Mouse (Mus musculus) hindbrain, embryonic 15.5 days (tissue): ENCODE measurements around the gene Rims1. TPM values are rescaled to one million over a fixed set of nuclear protein-coding genes. Genes with fewer than 3 reads are reported as not detected.

Experiments used
- ATAC-seq: fragments of 200-750 bp; cut with Nextera tagmentation; 2 replicates; pipeline ENCODE4 v1.8.0; 2017; ENCODE audit warnings: low read depth, moderate number of reproducible peaks, moderate TSS enrichment; ENCODE audit not compliant: low FRiP score
- H3K27ac ChIP-seq: fragments of 300-500 bp; sonication (generic); replicated peaks from 2 replicates; pipeline ENCODE4 v1.5.1; 2015; ENCODE audit warnings: mild to moderate bottlenecking, inconsistent platforms
- H3K27me3 ChIP-seq: fragments of 300-500 bp; sonication (generic); 2 replicates; pipeline ENCODE4 v1.6.1; 2015; ENCODE audit warnings: control low read depth, inconsistent platforms
- H3K36me3 ChIP-seq: fragments of 300-500 bp; sonication (generic); 2 replicates; pipeline ENCODE4 v1.6.1; 2015; ENCODE audit warnings: control low read depth, inconsistent platforms
- H3K4me1 ChIP-seq: fragments of 300-500 bp; sonication (generic); replicated peaks from 2 replicates; pipeline ENCODE4 v1.6.1; 2015; ENCODE audit warnings: control low read depth, inconsistent platforms
- H3K4me2 ChIP-seq: fragments of 300-500 bp; sonication (generic); 2 replicates; pipeline ENCODE4 v1.6.1; 2015; ENCODE audit warnings: moderate library complexity, mild to moderate bottlenecking, inconsistent platforms
- H3K4me3 ChIP-seq: fragments of 300-500 bp; sonication (generic); 2 replicates; pipeline ENCODE4 v1.5.1; 2015; ENCODE audit warnings: mild to moderate bottlenecking, inconsistent platforms
- H3K9ac ChIP-seq: fragments of 300-500 bp; sonication (generic); 2 replicates; pipeline ENCODE4 v1.6.1; 2015; ENCODE audit warnings: inconsistent platforms
- H3K9me3 ChIP-seq: fragments of 300-500 bp; sonication (generic); 2 replicates; pipeline ENCODE4 v1.6.1; 2016; ENCODE audit warnings: control low read depth, inconsistent platforms
- WGBS: fragments of 180-500 bp; shearing (Covaris S2); methylation state at CpG from one replicate; pipeline ENCODE4 v1.1.7; 2015; 5-methylcytosine and 5-hydroxymethylcytosine counted together
- polyA plus RNA-seq: library from polyadenylated mRNA; unstranded; fragments of >200 nt; fragmentation: Nextera tagmentation; extraction: Ambion mirVana; gene quantifications from 2 replicates; pipeline ENCODE4 v1.2.1, GENCODE M21; 2015

Rims1 gene
- polyA plus RNA-seq, 1 experiment from 2014 or later = 21.5 TPM

DNA sequence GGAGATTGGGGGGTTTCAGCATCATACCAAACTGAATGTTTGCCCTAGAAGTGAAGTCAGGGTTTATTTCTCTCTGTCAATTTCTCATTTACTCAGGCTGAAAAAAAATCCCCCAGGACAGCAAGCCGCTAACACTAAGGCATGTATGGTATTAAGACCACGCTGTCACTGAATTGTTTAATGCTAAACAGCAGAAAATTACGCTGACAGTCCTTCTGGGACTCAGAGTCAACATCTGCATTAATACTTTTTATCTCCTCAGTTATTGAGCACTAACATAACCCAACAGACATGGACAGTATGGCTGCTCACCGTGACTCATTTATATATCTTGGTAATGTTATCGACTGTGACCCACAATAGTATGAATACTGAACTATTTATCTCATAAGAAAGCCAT is 43.0 kb downstream of the Rims1 start:
- Histone ChIP-seq H3K4me3 (no peak overlapping the region), H3K9me3 (no peaks in the 10 kb centered on the region), H3K4me2 (no peak overlapping the region), H3K9ac (no peak overlapping the region), H3K36me3 (no peaks in the 10 kb centered on the region), H3K27me3 (no peaks in the 10 kb centered on the region), H3K27ac (no peak overlapping the region), H3K4me1 (no peaks in the 10 kb centered on the region)
- ATAC-seq = peak; percentile 59; the same call in 1 of the 2 replicates
- 63% methylated on average over 5 of the region's 5 CpGs for WGBS

DNA sequence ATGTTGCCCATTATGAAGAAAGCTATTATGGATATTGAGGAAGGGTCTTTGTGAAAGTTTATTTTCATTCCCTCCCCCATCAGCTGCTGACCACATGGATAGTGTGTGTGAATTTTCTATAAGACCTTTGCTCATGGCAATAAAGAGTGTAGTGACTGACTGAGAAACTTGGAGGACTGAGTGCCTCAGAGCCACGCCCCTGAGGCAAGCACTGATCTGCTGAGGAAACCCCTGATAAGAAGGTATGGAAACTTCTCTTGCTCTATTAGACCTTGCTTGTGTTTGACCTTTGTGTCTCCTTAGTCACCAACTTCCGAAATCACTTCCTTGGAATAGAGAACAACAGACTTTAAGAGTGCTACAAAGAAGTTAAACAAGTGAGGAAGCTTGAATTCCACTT is 55.3 kb downstream of the Rims1 start:
- Histone ChIP-seq H3K4me1 (no peaks in the 10 kb centered on the region), H3K4me3 (no peak overlapping the region), H3K4me2 (no peak overlapping the region), H3K9ac (no peak overlapping the region), H3K36me3 (no peaks in the 10 kb centered on the region), H3K27ac (no peak overlapping the region), H3K9me3 (no peaks in the 10 kb centered on the region), H3K27me3 (no peaks in the 10 kb centered on the region)
- 91% methylated on average over 2 of the region's 2 CpGs for WGBS
- no peak for ATAC-seq

DNA sequence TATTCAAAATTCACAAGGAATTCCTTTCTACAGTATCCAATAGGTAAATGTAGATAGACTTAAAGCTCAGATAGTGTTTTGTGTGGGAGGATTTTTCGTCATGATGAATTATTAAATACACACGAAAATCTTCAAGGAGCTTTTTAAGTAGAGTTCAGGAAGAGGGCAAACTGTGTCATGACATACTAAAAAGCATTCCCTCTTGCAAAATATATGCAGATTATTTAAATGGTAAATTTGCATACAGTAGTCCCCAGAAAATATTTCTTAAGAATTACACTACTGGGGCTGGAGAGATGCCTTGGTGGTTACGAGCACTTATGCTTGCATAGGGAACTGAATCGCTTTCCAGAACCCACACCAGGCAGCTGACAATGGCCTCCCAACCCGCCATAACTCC is 61.1 kb downstream of the Rims1 start:
- H3K4me3 ChIP-seq = no peak overlapping the region
- H3K9me3 ChIP-seq = no peaks in the 10 kb centered on the region
- no peaks in the 10 kb centered on the region for H3K36me3 ChIP-seq
- ATAC-seq = no peak
- H3K27ac ChIP-seq = no peak overlapping the region
- H3K9ac ChIP-seq = no peak overlapping the region
- 83% methylated on average over 5 of the region's 5 CpGs for WGBS
- no peak overlapping the region for H3K4me2 ChIP-seq
- no peaks in the 10 kb centered on the region for H3K27me3 ChIP-seq
- H3K4me1 ChIP-seq = no peaks in the 10 kb centered on the region

DNA sequence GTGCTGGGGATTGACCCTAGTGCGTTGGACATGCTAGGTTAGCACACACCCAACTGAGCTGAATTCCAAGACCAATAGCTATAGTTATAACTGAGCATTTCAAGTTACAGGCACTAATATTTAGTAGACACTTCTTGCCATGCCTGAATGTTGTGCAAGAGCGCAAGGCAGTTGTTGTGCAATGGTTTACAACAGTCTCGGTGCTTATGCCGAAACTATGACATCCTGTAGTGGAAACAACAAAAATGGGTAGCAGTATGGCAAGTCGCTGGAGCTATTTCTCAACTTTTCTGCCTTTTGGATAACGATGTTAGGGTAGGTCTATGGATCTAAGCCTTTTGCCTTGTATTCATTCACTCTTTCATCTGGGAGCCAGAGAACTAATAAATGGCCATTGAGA is 68.3 kb downstream of the Rims1 start:
- no peaks in the 10 kb centered on the region for H3K36me3 ChIP-seq
- WGBS = 91% methylated on average over 6 of the region's 6 CpGs
- no peaks in the 10 kb centered on the region for H3K9me3 ChIP-seq
- H3K4me3 ChIP-seq = no peak overlapping the region
- H3K9ac ChIP-seq = no peak overlapping the region
- H3K27ac ChIP-seq = no peak overlapping the region
- H3K4me2 ChIP-seq = no peak overlapping the region
- no peak for ATAC-seq
- H3K4me1 ChIP-seq = no peaks in the 10 kb centered on the region
- H3K27me3 ChIP-seq = no peaks in the 10 kb centered on the region

DNA sequence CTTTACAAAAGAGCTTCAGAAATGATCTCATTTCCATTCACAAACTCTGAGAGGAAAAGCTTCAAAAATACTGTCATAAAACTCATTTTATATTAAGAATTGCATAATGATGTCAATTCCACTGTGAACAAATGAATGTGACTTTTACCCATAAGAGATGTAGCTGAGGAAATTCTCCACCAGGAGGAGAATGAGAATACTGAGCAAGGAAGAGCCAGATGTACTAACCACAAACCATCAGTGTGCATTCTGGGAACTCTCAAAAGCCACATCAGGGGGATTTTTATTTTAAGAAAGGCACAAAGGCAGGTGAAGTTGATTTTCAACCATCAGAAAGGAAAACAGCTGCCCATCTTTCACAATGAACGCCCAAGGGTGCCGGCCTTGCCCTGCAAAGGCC is 71.4 kb downstream of the Rims1 start:
- H3K4me2 ChIP-seq = no peak overlapping the region
- H3K4me3 ChIP-seq = no peak overlapping the region
- WGBS = 96% methylated on average over 2 of the region's 2 CpGs
- no peaks in the 10 kb centered on the region for H3K36me3 ChIP-seq
- H3K27me3 ChIP-seq = no peaks in the 10 kb centered on the region
- H3K9me3 ChIP-seq = no peaks in the 10 kb centered on the region
- H3K27ac ChIP-seq = no peak overlapping the region
- no peak overlapping the region for H3K9ac ChIP-seq
- ATAC-seq = no peak
- no peaks in the 10 kb centered on the region for H3K4me1 ChIP-seq

DNA sequence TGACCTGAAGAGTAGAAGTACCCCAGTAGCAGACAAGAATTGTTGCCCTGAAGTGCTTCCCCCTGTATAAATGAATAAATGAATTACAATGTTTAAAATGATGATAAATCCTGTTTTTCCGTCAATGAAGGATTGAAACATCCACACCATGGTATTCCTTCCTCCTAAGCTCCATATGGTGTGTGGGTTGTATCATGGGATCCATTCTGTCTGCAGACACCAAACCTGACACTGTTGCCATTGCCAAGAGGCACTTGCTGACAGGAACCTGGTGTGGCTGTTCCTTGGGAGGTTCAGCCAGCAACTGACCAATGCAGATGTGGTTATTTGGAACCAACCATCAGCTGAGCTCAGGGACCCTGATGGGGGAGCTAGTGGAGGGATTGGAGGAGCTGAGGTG is 72.5 kb downstream of the Rims1 start:
- Histone ChIP-seq H3K9ac (no peak overlapping the region), H3K4me3 (no peak overlapping the region), H3K36me3 (no peaks in the 10 kb centered on the region), H3K4me1 (no peaks in the 10 kb centered on the region), H3K27ac (no peak overlapping the region), H3K9me3 (no peaks in the 10 kb centered on the region), H3K4me2 (no peak overlapping the region), H3K27me3 (no peaks in the 10 kb centered on the region)
- no peak for ATAC-seq
- WGBS = 100% methylated on average over 1 of the region's 1 CpGs

DNA sequence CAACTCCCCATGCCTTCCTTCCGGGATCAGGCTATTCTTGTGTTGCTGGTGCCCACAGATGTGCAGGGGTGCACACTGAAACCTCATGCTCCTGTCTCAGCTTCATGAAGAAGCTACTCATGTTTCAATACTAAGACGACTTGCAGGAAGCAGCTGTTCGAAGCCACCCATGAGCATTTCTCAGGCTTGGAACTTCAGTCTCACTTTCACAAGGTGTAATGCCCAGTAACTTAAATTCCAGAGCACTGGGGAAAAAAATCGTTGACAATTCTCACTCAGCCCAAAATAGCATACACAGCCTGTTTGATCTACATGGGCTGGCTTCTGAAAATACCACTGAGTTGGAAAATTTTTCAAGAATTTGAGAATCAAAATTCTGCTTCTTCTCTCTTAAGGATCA is 77.6 kb downstream of the Rims1 start:
- Histone ChIP-seq H3K4me3 (no peak overlapping the region), H3K4me2 (no peak overlapping the region), H3K36me3 (no peaks in the 10 kb centered on the region), H3K4me1 (no peaks in the 10 kb centered on the region), H3K27me3 (no peaks in the 10 kb centered on the region), H3K9ac (no peak overlapping the region), H3K9me3 (no peaks in the 10 kb centered on the region), H3K27ac (no peak overlapping the region)
- 79% methylated on average over 4 of the region's 4 CpGs for WGBS
- ATAC-seq = no peak

DNA sequence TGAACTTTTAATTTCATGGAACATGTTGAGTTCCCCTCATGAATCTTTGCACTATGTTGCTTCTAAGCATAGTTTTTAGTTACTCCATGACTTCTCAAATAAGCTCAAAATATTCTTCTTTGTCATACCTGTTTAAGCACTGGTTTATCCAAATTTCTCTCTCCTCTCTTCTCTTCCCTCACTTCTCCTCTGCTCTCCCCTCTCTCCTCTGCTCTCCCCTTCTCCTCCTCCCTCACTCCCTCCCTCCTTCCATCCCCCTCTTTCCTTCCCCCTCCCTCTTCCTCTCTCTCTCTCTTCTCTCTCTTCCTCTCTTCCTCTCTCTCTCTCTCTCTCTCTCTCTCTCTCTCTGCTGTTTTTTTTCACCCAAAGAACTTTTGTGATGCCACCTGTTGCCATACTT is 84.1 kb downstream of the Rims1 start:
- Histone ChIP-seq H3K36me3 (no peaks in the 10 kb centered on the region), H3K9ac (no peak overlapping the region), H3K9me3 (no peaks in the 10 kb centered on the region), H3K4me3 (no peak overlapping the region), H3K27me3 (no peaks in the 10 kb centered on the region), H3K4me2 (no peak overlapping the region), H3K27ac (no peak overlapping the region), H3K4me1 (no peaks in the 10 kb centered on the region)
- ATAC-seq = no peak

DNA sequence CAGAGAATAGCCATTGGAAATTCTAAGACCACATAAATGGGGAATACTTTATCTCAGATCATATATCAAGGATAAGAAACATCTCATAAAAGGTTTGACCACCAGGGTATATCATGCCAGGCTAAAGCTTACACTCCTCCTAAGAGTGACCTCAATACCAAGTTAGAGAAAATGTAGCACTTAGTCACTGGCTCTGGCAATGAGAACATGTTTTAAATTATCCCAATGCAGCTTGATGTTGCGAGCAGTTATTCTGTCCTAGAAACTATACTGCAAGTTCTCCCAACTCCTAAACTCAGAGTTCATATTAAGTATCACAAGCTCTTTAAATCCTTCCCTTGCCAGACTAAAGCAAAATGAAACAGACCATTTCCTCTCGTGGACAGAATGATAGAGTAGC is 85.1 kb downstream of the Rims1 start:
- Histone ChIP-seq H3K4me1 (no peaks in the 10 kb centered on the region), H3K4me2 (no peak overlapping the region), H3K4me3 (no peak overlapping the region), H3K9ac (no peak overlapping the region), H3K36me3 (no peaks in the 10 kb centered on the region), H3K9me3 (no peaks in the 10 kb centered on the region), H3K27me3 (no peaks in the 10 kb centered on the region), H3K27ac (no peak overlapping the region)
- no peak for ATAC-seq
- WGBS = 86% methylated on average over 2 of the region's 2 CpGs

DNA sequence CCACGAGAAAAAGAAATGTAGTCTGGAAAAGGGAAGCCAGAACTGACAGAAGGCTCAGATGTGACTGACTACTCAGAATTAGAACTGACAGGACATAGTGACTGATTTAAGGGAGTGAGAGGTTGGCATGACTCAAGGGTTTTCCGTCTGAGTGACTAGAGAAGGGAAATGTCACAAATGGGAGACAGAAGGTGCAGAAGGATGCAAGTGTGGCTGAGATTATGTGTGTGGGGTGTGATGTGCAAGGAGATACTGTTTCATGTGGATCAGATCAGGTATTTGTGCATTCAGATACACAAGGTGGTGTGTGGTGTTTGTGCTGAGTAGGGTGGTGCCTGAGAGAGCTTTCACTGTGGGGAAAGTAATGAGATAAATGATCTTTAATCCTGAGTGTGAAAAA is 96.3 kb downstream of the Rims1 start:
- no peak overlapping the region for H3K4me2 ChIP-seq
- H3K9me3 ChIP-seq = no peaks in the 10 kb centered on the region
- no peak overlapping the region for H3K4me3 ChIP-seq
- no peak for ATAC-seq
- no peak overlapping the region for H3K9ac ChIP-seq
- no peak overlapping the region for H3K27ac ChIP-seq
- H3K4me1 ChIP-seq = no peaks in the 10 kb centered on the region
- H3K27me3 ChIP-seq = no peaks in the 10 kb centered on the region
- WGBS = 65% methylated on average over 2 of the region's 2 CpGs
- H3K36me3 ChIP-seq = no peaks in the 10 kb centered on the region

DNA sequence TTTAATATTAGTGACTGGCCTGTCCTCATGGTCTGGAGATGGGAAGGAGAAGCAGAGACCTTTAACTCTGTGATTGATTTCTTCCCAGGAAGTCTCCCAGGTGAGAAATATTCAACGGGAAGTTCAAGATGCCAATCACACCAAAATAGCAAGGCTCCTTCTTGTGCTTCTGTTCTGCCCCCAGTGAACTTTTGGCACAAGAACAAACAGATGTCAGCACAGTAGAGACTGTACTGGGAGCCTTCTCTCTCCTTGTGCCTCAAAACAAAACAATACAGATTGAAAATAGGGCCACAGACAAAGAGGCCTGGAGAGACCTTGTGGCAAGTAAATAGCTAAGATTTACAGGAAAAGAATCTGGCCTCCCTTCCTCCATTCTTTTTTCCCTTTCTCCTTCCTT is 110.7 kb downstream of the Rims1 start:
- Histone ChIP-seq H3K27ac (no peak overlapping the region), H3K4me3 (no peak overlapping the region), H3K9me3 (no peaks in the 10 kb centered on the region), H3K36me3 (no peaks in the 10 kb centered on the region), H3K4me1 (no peaks in the 10 kb centered on the region), H3K27me3 (no peaks in the 10 kb centered on the region), H3K4me2 (no peak overlapping the region), H3K9ac (no peak overlapping the region)
- ATAC-seq = no peak
- WGBS = 27% methylated on average over 1 of the region's 1 CpGs

DNA sequence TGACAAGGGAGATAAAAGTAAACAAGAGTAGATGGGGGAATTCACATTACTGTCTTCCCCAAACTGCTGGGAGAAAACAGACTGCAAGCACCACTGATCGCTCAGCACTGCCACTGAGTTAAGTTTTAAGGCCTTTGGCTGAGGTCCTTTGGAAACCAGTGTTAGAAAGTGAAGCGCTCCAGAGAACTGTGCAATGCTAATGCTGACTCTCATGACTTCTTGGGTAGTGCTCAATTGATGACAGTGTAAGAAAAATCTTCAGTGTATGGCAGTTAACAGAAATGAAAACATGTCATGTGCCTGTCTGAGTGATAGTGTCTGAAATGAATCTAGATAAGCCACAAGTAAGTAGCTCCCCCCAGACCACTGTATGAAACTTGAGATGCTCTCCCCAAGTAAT is 111.3 kb downstream of the Rims1 start:
- 77% methylated on average over 2 of the region's 2 CpGs for WGBS
- no peak overlapping the region for H3K27ac ChIP-seq
- no peaks in the 10 kb centered on the region for H3K36me3 ChIP-seq
- H3K27me3 ChIP-seq = no peaks in the 10 kb centered on the region
- no peak overlapping the region for H3K4me3 ChIP-seq
- H3K9me3 ChIP-seq = no peaks in the 10 kb centered on the region
- no peak for ATAC-seq
- H3K4me2 ChIP-seq = no peak overlapping the region
- H3K4me1 ChIP-seq = no peaks in the 10 kb centered on the region
- H3K9ac ChIP-seq = no peak overlapping the region

DNA sequence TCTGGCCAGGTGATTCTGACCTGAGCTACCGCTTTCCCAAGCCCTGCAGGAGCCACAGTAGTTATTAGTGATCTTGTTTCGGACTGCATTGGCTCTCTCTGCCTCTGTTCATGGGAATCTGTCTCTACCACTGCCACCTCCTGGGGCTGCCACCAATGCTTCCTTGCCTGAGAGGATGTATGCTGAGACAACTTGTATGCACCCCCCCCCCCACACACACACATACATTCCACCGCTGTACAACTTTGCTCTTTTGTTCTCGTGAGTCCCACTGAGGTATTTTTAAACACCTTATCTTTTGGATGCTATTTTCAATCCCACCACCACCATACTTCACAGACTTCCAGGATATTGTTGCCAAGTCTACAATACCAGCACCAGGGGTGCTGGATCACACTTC is 122.3 kb downstream of the Rims1 start:
- Histone ChIP-seq H3K4me2 (no peak overlapping the region), H3K27ac (no peak overlapping the region), H3K27me3 (no peaks in the 10 kb centered on the region), H3K4me3 (no peak overlapping the region), H3K36me3 (no peaks in the 10 kb centered on the region), H3K4me1 (no peaks in the 10 kb centered on the region), H3K9me3 (no peaks in the 10 kb centered on the region), H3K9ac (no peak overlapping the region)
- WGBS = 91% methylated on average over 4 of the region's 4 CpGs
- no peak for ATAC-seq
